Mouse (Mus musculus) MN1 (cell line): ENCODE measurements at regions not wholly inside any gene's neighbourhood (a gene's known extent, or its start where the extent isn't known, plus 50 kb on each side); places are given as distances from the start of the nearest gene placed in this dataset.

Source experiments
- DNase-seq: peaks from one replicate; pipeline ENCODE4 v3.0.0-alpha.2; 2016; ENCODE audit warnings: low spot score

DNA sequence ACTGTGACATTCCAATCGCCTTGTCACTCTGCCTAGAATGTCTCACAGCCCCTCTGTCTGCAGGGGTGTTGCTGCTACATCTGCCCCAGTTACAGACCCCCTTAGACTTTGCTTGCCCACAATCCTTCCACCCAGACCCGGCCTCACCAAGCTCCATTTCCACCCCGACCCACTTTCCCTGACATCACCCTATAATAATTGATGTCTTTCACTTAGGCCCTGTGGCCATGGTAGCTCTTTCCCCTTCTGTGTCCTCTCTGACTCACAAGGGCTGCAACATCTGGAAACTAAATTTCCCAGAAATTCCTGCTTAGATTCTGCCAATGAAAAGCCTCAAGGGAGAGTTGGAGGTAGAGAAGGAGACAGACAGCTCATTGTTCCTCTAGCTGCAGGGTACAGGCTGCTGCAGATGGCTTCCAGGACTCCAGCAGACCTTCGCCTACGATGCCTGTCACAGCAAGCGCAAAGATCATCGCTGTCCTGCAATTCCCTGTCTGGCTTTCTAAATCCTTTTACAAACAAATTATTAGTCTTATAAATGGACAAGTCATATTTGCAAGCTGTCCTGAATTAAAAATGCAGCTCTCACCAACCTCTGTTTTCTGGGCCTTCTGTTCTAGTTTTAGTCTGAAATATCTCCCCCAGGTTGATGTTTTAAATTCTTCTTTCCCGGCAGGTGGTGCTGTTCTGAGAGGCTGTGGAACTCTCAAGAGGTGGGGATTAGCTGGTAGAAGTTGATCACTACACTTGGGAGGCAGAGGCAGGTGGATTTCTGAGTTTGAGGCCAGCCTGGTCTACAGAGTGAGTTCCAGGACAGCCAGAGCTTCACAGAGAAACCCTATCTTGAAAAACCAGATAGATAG lies 104.9 kb upstream of the Oxgr1 start:
- DNase-seq: peak; percentile 46

- no peak for DNase-seq
Observed at GRCm38 (mm10) chr14:120148803-120149202, 106.6 kb upstream of the Oxgr1 start.

DNA sequence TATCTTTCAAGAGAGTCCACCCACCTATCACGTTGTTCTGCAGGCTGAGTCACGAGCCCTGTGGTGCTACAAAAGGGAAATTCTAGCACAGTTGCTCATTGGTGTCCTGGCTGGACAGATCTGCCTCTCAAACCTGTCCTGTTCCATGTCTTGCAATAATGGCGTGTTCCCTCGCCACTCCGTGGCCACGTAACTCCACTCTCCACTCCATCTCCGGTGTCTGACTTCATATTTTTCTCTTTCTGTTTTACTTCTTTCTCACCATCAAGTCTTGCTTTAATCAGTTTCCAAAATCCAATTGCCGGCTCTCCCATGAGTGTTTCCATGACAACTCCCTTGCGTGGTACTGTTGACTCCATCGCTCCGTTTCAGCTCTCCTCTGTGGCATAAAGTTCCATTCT lies 107.1 kb upstream of the Oxgr1 start:
- DNase-seq: no peak

- DNase-seq: no peak
Observed at GRCm38 (mm10) chr14:120150589-120150988, 108.4 kb upstream of the Oxgr1 start.

GRCm38 (mm10) chr14:120154413-120154812 lies 112.2 kb upstream of the Oxgr1 start:
- no peak for DNase-seq

DNA sequence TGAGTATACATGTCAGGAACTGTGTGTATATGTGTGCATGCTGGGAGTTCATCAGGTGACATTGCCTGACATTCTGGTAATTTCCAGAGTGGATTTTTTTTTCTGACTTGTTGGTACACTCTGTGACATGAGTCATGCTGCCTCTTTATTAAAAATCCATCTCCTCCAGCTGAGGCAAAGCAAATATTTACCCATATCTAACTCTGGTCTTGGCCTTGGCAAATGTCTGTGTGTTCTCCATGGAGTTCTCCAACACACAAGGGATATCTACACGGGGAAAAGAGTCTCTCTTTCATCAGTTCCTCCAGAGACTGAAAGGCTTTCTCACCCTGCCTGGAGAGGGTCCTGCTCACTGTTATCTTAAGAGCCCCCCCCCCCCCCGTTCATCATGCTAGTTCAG lies 111.3 kb upstream of the Mbnl2 start:
- no peak for DNase-seq

- no peak for DNase-seq
Observed at GRCm38 (mm10) chr14:120165496-120166045, 109.9 kb upstream of the Mbnl2 start.

DNA sequence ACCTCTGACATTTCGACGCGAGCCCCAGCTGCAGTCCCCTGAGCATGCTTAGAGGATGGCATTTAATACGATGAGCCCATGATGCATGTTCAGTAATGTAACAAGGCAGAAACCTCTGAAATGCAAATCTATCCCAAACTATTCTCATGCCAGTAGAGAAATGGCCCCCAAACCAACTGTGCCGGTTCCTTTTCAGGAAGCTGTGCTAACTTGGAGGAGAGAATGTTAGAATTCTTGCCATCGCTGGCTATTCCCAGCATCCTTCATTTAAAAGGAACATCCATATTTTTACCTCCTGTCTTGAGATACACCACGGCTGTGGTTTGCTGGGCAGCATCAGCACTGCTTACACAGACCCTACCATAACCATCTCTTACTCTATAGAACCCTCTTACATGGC lies 104.7 kb upstream of the Mbnl2 start:
- DNase-seq: no peak

DNA sequence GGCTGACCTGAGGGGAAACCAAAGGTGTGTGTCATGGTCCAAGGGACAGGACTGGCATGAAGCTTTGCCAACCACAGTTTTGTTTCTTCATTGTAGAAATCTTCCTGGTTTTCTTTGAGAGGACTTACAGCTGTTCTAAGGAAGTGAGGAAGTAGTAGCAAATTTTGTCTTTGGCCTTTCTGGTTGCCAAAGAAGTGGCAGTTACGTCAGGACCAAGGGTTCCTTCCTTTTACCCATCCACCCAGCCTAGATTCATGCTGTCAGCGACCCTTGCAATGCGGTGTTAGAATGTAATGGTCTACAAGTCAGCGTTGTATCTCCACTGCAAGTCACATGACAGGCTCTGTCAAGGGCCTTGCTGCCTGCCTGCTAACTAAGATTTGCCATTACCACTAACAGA lies 103.4 kb upstream of the Mbnl2 start:
- no peak for DNase-seq

DNA sequence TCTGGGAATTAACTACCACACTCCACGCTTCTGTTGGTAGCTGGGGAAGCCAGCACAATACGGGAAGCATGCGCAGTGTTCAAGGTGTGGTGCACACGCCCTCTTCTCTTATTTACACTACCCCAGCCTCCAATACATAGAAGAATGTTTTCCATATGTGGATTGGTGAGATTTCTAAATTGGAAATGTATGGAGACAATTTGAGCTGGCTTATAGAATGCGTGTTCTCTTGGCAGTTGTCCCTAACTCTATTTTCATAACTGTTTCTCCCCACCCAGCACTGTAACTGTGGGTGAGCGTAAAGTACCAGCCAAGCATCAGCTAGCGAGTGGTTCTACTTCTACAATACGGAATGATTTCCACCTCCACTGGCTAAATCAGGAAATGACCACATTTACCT lies 102.6 kb upstream of the Mbnl2 start:
- DNase-seq: no peak

- DNase-seq: no peak
Observed at GRCm38 (mm10) chr14:120174615-120175014, 100.9 kb upstream of the Mbnl2 start.

- DNase-seq: peak; percentile 9
Observed at GRCm38 (mm10) chr14:120195218-120195617, 80.3 kb upstream of the Mbnl2 start.

DNA sequence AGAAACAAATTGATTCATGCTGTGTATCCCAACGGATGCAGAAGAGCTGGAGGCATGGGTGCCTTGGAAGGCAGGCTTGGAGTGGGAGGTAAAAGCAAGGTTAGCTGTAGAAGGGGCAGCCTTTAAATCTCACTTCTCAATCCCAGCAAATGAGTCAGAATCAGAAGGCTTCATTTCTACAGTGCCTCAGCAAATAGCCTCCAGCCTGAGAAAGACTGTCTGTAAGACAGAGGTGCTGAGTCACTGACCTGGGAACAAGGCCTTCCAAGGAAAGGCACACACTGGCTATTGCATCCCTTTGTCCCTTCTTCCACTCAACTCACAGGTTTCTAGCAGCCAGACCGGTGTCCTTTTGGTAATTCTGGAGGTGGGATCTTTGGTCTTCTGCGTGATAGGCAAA lies 63.7 kb upstream of the Mbnl2 start:
- DNase-seq: peak; percentile 11

- no peak for DNase-seq
Observed at GRCm38 (mm10) chr14:120212626-120213025, 62.8 kb upstream of the Mbnl2 start.

DNA sequence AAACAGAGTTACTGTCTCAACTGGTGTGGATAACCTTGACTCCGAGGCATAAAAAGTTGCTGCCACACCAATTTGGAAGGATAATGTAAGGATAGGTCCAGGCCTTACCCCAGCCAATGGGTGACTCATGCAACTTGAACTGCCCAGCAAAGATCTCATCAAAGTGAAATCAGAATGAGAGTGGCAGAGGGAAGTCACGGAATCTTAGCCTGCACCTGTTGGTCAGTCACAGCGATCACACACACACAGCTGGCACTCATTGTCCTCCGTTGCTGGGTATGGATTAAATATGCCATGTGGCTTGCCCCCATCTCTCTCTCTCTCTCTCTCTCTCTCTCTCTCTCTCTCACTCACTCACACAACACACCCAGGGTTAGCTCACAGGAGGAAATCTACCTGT lies 56.2 kb upstream of the Mbnl2 start:
- DNase-seq: no peak

GRCm38 (mm10) chr14:120223528-120224201 lies 51.8 kb upstream of the Mbnl2 start:
- peak; percentile 89 for DNase-seq

DNA sequence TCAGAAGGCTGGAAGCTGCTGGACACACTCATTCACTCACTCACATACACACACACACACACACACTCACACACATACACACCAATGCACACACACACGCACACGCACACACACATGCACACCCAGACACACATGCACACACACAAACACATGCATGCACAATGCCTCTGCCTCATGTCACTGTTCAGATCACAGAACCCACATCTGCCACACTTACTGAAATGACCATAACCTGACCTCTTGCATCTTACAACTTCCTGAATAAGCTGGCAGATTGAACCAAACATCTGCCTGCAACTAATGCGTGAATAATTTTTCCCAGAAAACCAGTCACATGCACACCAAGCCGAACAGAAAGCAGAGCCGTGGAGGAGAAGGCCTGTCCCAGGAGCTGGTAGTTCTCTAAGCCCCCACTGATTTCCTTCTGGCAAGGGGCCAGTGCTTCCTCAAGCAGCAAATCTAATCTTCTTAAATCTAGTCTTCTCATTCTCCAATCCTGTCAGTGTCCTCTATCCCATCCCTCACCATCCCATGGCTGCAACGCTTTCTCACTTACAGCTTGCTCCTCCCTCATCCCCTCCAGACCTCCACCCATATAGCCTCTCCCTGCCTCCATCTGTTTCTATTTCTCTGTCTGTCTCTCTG lies 51.1 kb upstream of the Mbnl2 start:
- DNase-seq: peak; percentile 81

DNA sequence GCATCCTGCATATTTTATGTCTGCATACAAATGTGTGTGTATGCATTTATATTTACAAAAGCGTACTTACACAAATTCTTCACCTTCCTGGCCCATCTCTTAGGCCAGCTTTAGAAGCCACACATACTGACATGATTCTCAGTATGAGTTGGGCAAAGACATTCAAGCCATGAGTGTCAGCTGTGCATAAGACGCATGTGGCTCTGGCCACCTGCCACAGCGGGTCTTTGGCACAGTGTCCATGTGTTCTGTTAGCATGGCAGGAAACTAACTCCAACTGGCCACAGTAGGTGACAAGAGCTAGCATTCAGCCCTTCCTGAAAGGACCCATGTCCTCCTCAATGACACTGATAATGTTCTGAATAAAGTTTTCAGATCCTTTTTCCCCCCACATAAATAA lies 49.8 kb upstream of the Mbnl2 start:
- peak; percentile 8 for DNase-seq
